Mouse (Mus musculus) thymus, postnatal 25 days (tissue): ENCODE data around the gene Tmtc4.

Experiments
- DNase-seq: peaks from one replicate; pipeline ENCODE4 v3.0.0; 2022

Tmtc4 gene

DNA sequence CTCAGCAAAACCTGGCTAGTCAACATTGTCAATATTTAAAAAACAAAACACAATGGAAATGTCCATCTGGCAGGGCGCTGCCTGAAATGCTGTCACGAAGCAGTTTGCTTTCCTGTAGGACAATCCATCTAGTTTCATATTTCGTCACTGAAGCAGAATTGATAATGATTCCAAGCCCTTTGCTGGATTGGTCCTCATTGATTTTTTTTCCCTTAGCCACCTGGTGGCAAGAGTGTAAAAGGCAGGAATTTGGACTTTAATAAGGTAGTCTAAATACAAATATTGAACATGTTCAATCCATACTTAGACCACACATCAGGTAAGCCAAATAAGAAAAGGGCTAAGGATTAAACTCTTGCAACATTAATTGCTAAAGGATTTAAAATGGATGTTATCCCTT is 82.7 kb downstream of the Tmtc4 start:
- DNase-seq, result no peak

DNA sequence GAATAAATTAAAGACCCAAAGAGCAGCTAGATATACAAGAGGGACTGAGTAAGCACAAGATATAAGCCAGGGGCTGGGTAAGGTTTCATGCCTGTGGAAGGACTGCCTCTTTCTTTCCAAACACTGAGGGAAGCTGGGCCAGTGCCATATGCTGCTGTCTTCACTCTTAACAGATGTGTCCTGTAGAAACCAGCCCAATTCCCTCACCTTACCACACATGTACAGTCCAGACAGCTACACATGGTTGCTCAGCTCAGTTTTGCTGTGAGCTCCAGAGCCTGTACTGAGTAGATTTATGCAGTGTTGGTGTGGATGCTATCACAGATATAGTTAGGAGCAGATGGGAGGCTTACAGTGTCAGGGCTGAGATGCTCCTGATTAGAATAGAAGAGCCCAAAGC is 83.2 kb downstream of the Tmtc4 start:
- no peak for DNase-seq

DNA sequence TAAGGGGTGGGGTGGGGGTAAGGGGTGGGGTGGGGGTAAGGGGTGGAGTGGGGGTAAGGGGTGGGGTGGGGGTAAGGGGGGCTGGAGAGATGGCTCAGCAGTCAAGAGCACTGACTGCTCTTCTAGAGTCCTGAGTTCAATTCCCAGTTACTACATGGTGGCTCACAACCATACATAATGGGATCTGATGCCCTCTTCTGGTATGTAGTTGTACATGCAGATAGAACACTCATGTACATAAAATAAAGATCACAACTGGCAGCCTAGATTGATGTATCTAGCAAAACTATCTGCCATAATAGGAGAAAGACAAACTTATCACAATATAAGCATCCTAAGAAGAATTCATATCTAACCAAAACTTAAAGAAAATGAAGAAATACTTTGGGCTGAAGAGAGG is 85.3 kb downstream of the Tmtc4 start:
- DNase-seq, result no peak

DNA sequence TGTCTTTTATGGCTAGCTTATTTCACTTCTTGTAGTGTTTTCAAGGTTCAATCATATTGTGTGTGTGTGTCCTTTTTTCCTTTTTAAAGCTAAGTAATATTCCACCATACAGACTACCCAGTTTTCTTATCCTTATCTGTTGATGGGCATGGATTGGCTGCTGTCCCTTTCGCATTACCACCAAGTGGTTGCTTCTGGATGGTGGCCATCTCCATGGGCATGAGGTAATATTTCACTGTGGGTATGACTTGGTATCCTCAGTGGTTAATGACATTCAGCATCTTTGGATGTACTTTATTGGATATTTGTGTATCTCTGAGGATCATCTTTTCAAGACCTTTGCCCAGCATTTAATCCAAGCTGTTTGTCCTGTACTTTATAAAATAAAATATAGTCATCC is 87.7 kb downstream of the Tmtc4 start:
- no peak for DNase-seq

DNA sequence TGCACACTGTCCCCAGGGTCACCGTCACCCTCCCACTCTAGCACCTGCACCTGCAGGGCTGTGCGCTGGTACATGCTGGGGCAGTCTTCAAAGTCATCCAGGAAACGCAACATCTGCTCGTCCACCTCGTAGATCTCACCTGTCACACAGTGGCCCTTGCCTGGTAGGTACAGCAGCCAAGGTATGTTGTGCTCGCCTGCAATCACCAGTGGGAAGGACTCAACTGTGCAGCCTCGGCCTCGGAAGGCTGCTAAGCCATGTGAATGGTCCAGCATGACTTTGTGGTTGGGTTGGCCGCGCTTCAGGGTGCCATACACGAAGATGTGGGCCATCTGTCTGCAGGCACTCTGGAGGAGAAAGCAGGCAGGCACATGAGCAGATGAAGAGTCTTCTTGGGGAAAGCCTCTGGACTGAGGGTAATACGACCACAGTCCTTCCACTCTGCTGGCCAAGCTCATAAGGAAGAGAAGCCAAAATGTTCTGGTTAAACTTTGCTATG is 92.3 kb downstream of the Tmtc4 start:
- DNase-seq, result no peak

DNA sequence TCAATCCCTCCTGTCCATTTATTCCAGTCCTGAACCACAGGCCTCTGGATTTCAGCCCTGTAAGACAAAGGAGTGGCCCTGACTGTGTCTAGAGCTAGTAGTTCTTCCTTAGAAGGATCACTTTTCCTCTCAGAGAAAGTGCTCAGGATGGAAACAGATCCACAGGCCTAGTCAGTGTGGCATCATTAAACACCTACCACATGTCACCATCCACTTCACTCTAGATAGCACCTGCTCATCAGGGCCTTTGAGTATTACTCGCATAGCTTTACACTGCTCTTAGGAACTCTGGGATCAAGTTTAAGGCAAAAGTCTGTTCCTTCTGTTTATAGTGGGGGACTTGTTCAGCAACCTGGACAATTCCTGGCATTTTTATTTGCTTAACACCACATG is 95.4 kb downstream of the Tmtc4 start:
- no peak for DNase-seq

DNA sequence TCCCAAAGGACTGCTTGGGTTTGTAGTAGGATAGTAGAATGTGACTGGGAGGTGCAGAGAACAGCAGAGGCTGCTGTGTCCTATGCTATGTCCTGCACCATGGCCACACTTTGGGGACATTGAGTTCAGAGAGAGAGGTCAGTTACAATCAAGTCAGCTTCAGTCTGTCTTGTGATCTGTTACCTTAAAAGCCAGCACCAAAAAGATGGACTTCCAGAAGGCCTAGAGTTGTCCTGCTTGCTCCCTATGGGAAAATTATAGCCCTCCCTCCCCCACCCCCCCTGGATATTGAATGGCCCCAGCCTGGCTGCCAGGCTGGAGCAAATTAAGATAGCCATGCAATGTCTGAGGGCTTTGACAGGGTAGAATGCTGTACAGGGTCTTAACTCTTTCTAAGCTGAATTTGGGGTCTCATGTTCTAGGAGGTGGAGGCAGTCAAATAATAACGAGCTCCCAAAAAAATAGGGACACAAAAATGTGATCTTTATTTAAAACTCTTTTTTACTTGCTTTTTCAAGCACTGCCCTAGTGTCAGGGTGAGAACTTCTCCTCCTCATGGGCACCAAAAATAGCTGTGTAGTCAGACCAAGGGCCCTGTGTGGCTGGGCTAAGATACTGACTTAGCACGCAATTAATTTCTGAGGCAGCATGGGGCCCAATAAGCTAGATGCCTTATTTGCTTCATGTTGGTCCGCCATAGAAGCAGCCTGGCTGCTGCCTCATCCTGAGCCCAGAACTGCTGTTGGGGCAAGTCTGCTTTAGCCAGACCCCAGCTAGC is 95.9 kb downstream of the Tmtc4 start:
- DNase-seq, result no peak

DNA sequence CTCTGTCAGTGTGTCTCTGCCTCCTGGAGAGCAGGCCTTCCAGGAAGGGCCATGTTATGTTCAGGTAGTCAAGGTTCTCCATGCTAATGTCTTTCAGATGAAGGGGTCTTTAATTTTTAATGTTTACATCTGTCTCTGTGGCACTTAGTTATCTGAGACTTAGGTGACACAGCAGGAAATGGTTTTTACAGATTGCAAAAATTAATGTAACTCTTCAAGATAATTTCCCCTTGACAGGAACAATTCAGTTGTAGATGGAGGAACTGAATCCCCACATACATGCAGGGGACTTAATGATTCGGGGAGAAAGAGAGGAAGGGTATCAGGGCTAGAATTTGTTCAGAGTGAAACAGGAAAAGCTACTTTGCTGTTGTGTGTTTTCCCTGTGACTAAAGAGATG is 96.6 kb downstream of the Tmtc4 start:
- DNase-seq, result no peak

DNA sequence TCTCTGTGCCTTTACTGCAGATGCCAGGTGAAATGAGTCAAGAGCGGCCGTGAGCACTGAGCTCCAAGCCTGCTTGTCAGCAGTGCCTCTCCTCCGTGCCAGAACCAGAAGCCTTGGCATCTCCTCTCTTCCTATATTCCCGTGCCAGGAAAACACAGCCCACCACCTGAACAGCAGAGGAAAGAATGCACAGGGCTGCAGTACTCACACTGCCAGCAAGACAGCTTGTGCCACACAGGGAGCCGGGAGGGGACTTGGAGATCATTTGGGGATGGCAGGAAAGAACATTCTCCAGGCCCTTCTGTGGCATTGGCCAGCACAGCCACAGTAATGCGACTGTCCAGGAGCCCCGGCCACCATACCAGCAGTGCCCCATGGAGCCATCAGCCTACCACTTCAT is 97.9 kb downstream of the Tmtc4 start:
- DNase-seq, result no peak

DNA sequence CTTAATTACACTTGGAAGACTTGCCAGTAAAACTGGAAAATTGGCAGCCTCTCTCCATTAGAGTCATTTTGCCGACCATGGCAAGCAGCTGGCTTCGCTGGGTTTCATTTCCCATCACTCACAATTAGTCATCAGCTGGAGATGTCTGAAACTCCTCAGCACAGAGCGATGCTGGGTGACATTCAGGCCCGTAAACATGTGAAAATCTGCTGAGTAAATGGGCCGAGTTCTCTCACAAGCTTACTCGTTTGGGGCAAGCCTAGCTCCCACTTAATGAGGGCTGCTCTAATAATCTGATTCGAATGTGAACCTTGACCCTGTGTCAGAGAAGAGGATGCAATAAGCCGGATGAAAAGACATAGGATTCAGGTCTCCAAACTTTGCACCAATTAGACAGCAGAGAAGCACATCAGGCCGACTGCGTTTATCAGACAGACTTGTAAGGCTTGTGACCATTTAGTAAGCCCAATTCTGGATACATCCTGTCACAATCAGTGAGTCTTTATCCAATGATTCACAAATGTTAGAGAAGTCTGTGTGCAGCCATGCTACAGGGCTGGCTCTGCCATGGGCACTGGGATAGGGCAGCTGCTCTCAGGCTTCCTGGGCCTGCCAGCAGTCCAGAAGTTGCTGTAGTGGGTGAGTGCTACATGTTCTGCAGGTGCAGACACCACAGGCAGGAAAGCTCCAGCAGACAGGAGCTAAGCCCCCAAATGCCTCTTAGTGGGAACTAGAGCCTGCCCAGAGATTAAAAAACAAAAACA is 99.8 kb downstream of the Tmtc4 start:
- no peak for DNase-seq

DNA sequence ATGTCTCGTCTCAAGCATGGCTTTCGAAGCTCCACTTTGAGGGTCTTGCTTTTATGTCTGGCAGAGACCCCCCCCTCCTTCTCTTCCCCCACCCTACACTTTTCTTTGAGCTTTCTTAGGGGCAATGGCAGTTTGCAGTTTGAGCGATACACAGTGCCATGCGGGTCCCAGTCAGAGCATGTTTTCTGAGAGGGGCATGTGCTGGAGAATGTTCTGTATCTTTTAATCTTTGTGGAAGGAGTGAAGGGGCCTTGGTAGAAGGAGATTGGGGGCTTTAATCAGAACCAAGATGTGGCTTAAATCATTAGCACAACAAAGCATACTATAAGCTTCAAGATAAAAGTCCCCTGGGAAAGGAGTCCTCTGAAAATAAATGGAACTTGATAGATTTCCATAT is 100.4 kb downstream of the Tmtc4 start:
- DNase-seq, result no peak

DNA sequence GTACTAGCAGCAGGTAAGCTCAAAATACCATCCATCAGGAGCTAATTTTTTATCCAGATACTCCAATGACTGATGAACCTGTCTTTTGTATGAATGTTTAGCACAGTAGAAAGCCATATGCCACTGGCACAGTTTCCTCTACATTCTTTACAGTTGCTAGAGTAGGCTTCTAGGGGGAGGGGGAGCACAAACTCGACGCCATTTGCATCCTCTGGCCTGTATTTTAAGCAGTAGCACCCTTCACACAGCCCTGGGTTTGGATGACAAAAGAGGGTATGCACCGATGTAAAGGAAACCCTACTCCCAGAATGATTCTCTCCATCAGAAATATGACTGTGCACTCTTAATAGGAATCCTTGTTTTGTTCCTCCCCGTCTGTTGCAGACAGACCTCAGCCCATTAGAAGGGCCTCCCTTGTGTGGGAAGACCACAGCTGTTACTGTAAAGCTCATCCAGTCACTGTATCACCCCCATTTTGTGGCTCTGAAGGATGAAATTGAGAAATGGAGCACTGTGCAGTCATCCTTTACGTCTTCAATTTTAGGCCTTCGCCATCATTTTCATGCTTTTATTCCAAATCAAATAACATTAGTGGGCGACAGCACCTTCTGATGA is 100.9 kb downstream of the Tmtc4 start:
- no peak for DNase-seq

DNA sequence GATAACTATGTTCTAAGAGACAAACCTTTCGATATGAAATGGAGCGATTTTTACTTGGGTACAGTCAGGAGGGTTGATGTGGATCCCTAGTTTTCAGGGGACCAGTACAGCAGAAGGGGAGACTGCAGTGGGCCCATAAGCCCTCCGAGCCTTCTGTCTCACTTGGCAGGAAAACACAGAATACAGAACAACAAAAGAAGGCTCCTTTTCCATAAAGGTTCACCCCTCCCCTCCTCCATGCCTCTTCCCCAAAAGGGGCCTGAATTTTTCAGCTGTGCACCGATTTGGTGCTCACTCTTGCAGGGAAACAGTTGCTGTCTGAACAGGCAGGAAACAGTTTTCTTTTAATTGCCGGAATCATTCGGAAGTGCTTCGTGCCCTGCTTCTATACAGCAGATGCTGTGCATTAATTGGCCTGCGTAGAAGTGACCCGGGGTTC is 101.6 kb downstream of the Tmtc4 start:
- no peak for DNase-seq

DNA sequence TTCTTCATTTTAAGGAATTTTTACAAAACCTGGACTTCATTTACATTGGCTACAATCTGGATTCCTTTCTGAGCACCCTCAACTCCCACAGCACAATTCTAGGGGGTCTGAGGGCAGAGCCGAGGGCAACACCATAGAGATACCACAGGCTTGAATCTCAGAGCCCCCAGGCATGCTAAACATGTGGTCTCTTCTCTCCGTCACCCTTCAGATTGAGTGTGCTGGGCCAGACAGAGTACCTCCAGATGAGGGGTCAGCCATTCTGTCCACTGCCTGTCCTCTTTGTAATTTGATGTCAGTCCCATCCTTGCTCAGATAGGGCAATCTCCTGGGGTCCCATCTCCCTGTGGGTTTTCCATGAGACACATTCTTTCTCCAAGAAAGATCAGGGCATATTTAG is 102.1 kb downstream of the Tmtc4 start:
- DNase-seq, result no peak

DNA sequence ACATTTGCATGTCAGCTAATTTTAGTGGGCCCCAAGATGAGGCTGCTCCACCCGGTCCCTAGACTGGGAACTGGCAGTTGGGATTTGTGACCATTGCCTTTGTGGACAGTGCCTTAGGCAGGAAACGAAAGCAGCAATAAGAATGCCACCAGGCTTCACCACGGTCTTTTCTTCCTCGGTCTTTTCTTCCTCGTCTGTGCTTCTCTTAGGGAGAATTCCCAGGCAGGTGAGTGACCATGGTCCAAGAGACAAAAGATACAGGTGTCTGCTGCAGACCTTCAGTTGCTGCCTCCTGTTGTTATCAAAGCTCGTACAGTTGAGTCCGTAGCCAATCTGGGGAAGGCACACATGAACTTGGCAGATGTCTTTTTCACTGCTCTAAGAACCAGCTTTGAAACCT is 103.5 kb downstream of the Tmtc4 start:
- no peak for DNase-seq

DNA sequence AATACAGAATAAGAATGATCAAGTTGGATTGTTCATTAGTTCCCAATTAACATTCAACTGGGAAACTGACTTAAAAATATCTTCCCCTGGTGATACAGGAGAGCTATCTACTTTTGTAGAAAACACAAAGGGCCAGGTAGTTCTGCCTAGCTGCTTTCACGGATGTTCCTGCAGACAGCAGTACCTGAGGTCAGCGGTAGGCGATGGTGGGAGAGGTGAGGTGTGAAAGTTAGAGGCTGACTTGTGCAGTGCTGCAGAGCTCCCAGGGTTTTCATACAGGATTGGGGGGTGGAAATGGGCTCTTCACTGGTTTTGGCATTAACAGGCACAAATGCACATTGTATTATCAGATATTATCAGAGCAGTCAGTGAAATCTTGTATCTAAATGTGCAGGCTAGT is 106.0 kb downstream of the Tmtc4 start:
- no peak for DNase-seq

DNA sequence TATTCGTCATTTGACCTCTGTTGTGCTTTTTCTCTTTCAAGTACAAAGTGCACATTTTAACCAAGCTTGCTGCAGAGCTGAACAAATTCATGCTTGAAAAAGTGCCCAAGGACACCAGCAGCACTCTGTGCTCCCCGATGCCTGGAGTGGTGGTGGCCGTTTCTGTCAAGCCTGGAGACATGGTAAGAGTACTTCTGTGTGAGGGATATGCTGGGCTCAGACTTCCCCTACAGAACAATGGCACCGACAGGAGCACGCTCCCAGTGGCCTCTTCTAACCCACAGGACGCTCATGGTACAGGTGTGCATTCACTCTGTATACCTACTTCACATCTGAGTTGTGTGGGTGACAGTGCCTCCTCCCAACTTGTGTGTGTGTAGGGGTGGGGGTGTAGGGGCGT is 107.1 kb downstream of the Tmtc4 start:
- DNase-seq, result no peak

DNA sequence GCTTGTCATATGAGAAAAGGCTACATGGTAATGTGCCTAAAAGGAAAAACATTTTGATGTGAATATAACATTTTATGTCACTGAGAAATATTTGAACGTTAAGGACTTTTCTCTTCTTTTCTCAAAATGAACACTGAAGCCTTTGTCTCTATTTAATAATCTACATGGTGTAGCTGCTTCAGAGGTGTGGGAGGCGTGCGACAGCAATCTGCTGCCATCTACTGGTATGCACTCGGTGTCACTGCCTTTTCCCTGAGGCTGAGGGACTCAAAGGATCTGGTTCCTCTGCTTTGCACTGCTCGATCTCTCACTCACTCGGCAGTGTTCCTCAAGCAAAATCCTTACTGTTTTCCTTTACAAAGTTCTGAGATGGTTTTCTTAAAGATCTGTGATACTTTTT is 107.7 kb downstream of the Tmtc4 start:
- DNase-seq, result peak; percentile 71

DNA sequence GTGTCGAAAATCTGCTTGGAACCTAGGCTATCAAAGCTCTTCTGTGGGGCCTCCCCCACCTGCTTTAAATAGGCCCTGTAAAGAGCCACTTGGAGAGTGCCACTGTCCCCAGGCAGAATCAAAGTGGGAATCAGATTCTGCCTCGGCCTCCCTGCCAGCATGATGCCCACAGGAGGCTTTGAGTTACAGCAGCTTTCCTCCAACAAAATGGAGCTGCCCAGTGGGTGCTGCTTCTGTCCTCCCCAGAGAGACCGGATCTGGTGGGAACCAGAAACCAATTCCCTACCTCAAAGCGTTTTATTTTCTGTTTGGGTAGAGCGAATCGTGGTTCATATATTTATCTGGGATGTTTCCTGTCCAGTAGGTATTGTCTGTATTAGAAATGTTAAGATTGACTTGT is 108.2 kb downstream of the Tmtc4 start:
- DNase-seq, result no peak

DNA sequence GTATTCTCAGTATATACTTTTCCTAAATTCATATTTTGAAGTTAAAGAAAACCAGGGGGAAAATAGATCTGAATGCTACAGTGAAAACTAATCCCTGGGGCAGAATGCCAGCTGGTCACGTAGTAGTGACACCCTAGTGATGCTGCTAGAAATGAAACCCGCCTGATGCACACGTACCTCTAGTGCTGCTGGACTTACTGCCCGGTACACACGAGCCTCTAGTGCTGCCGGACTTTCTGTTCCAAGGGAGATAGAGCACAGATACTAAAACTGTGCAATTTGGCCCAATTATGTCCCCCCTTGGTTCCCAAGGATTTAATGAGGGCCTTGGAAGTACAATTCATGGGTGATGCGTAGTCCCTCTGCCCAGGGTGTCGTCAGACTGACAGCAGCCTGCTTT is 108.8 kb downstream of the Tmtc4 start:
- DNase-seq, result no peak

DNA sequence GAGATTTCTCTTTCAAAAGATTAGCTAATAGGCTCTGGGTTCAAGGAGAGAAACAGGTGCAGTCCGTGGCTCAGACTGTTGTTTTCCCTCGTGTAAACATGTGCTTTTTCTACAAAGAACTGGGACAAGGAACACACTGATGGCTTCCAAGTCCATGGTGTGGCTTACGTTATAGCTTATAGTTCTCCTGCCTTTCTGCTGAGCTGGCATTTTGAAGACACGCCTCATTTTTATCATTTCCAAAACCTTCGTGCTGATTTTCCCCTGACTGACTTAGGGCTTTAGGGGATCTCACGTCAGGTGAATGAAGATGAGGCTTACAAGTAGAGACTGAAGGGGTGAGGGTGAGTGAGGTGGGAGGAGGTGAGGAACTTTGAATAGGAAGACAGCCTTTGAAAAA is 111.2 kb downstream of the Tmtc4 start:
- no peak for DNase-seq

DNA sequence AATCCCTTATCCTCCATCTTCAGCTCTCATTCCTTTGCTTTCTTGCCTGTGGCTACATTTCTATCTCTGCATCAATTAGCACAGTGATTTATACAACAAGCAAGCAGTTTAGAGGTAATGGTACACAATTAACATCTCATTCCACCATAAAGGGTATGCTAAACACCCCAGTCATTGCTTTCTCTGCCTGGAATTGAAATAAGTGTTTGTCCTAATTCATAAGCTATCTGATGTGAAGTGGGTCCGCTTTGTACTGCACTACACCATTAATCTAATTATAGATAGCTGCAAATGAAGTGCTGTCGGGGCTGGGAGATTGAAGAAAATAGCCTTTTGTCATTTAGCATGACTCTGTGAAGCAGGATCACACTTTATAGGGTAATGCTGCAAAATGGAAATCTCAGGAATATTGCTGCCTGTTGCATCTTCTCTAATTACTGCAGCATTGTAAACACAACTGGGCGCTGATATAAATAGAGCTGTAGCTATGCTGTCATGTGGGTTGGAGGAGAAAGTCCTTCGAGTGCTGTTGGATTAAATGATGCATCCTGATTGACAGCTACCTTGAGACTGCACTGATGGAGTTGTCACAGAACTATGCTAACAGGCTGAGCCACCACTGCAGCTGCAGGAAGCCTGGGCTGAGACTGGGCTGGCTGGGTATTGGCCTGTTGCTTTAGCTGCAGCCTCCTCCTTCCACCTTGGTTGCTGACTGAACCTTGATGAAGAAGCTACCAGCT is 111.8 kb downstream of the Tmtc4 start:
- no peak for DNase-seq

DNA sequence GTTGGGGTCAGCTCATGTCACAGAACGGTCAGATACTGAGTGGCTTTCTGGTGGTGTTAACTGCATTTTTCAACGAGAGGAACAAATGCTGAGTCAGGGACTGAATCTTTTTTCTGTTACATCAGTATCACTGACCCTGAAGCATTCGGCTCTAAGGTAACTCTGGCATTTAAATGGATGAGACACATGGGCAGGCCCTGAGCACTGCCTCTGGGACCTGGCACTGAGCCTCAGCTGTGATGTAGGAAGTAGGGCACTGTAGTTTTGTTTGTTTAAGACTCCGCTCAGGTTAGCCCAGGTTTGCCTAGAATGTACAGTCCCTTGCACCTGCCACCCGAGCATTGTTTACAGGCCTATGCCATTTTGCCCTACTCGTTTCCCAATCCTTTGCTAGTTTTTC is 114.0 kb downstream of the Tmtc4 start:
- no peak for DNase-seq
